ENCODE assay signal across 8 mouse cellular contexts in genomic region chr8:126614062-126614739, GRCm38 (mm10). TPM values are rescaled to one million over a fixed set of nuclear protein-coding genes. Genes with fewer than 3 reads are reported as not detected.
A peak's percentile ranks its signal among the peaks of the same experiment; 100 is the strongest.
DNase-seq lines count a peak whose midpoint lies in the region; ATAC-seq and TF ChIP-seq lines count a peak whose summit lies in the region.

No protein-coding gene starts in this region.

- peaks cover 34 to 42% of the 10 kb centered on the region in 2 experiments for H3K4me1 ChIP-seq in CH12.LX (ENCODE audit: control insufficient read depth in 1 of 2, insufficient read depth in 2 of 2)
- peaks cover 37% of the 10 kb centered on the region for H3K4me1 ChIP-seq in brown adipose tissue, adult 24 weeks (ENCODE audit: control insufficient read depth, insufficient read depth, insufficient read length, low read length)
- H3K4me1 ChIP-seq in liver, embryonic 11.5 days (replicated peaks; ENCODE audit: control insufficient read depth, insufficient read depth, low read length): peaks cover 23% of the 10 kb centered on the region
- H3K4me1 ChIP-seq in stomach, embryonic 16.5 days (ENCODE audit: control insufficient read depth, insufficient read depth, low read length): peaks cover 20% of the 10 kb centered on the region

- peak; percentile 31 for DNase-seq in CH12.LX (ENCODE audit: extremely low read depth)
- DNase-seq in heart, postnatal 4 days: peak; percentile 37
- no peak for DNase-seq in liver, embryonic 11.5 days (ENCODE audit: low spot score)
- DNase-seq in spleen, postnatal 14 days (ENCODE audit: low spot score in 2 of 2): no peak
- DNase-seq in layer of hippocampus, adult 11-12 months (ENCODE audit: low spot score): no peak
- DNase-seq in embryo, embryonic 9.5 days (ENCODE audit: extremely low spot score): no peak

- peaks cover 5% of the 10 kb centered on the region for H3K9me3 ChIP-seq in CH12.LX (replicated peaks; ENCODE audit: low read length)
- H3K9me3 ChIP-seq in liver, embryonic 11.5 days (ENCODE audit: control insufficient read depth, low read length): no peaks in the 10 kb centered on the region
- no peaks in the 10 kb centered on the region for H3K9me3 ChIP-seq in stomach, embryonic 16.5 days (replicated peaks; ENCODE audit: control insufficient read depth, low read length)

- TF ChIP-seq EP300 in CH12.LX (IDR thresholded peaks at IDR 0.05; ENCODE audit: low read length): 0 out of 2 replicates have a peak, but pooled peaks have one; percentile 10

- no peak overlapping the region for H3K27ac ChIP-seq in CH12.LX (ENCODE audit: insufficient read depth, low read depth)
- peak overlapping the region; percentile 43 for H3K27ac ChIP-seq in brown adipose tissue, adult 24 weeks (replicated peaks; ENCODE audit: low read depth, low read length)
- H3K27ac ChIP-seq in liver, embryonic 11.5 days (ENCODE audit: low read depth, low read length): peak overlapping the region; percentile 33; the same call in 1 of the 2 replicates
- peak overlapping the region; percentile 85 for H3K27ac ChIP-seq in stomach, embryonic 16.5 days (ENCODE audit: low read length)

- TF ChIP-seq POLR2A in CH12.LX (IDR thresholded peaks at IDR 0.05; ENCODE audit: low read depth, low read length): no peak

- H3K4me3 ChIP-seq in CH12.LX (replicated peaks in 1 of 3; ENCODE audit: low read depth in 2 of 3, low read length in 2 of 3, poor library complexity in 1 of 3): no peak overlapping the region
- no peak overlapping the region for H3K4me3 ChIP-seq in brown adipose tissue, adult 24 weeks (ENCODE audit: insufficient read depth, low read depth, low read length)
- no peak overlapping the region for H3K4me3 ChIP-seq in liver, embryonic 11.5 days (ENCODE audit: low read depth, low read length)
- no peak overlapping the region for H3K4me3 ChIP-seq in stomach, embryonic 16.5 days (replicated peaks; ENCODE audit: low read length)

- WGBS in liver, embryonic 11.5 days: 74% methylated on average over 8 of the region's 8 CpGs
- 59% methylated on average over 8 of the region's 8 CpGs for WGBS in stomach, embryonic 16.5 days

- no peaks in the 10 kb centered on the region for H3K36me3 ChIP-seq in CH12.LX (replicated peaks in 1 of 2; ENCODE audit: control insufficient read depth in 1 of 2, insufficient read depth in 1 of 2, low read length in 1 of 2)
- H3K36me3 ChIP-seq in liver, embryonic 11.5 days (ENCODE audit: control insufficient read depth, insufficient read depth, low read length): no peaks in the 10 kb centered on the region
- no peaks in the 10 kb centered on the region for H3K36me3 ChIP-seq in stomach, embryonic 16.5 days (ENCODE audit: control insufficient read depth, insufficient read depth, low read length)

- H3K79me2 ChIP-seq in CH12.LX (replicated peaks; ENCODE audit: control insufficient read depth, extremely low read depth, insufficient read depth, poor library complexity, severe bottlenecking): no peaks in the 10 kb centered on the region

- dilution Hi-C loops in CH12.LX (cut with MboI; ENCODE audit: extremely low pct_ligation_motif_present, extremely low pct_unique_long_range_greater_than_20kb, low sequenced_read_pairs): no loop called here

- no peak overlapping the region for H3K9ac ChIP-seq in CH12.LX (ENCODE audit: insufficient read depth, low read depth)
- no peak overlapping the region for H3K9ac ChIP-seq in liver, embryonic 11.5 days (ENCODE audit: low read depth, low read length)
- no peak overlapping the region for H3K9ac ChIP-seq in stomach, embryonic 16.5 days (ENCODE audit: low read length)

- no peak overlapping the region for H3K4me2 ChIP-seq in CH12.LX (ENCODE audit: insufficient read depth, low read depth, poor library complexity, severe bottlenecking)
- H3K4me2 ChIP-seq in liver, embryonic 11.5 days: no peak overlapping the region
- H3K4me2 ChIP-seq in stomach, embryonic 16.5 days (ENCODE audit: low read depth, low read length): no peak overlapping the region

- TF ChIP-seq RAD21 in CH12.LX (IDR thresholded peaks at IDR 0.05; ENCODE audit: low read depth, low read length): no peak

- peaks cover 3% of the 10 kb centered on the region for H3K27me3 ChIP-seq in CH12.LX (replicated peaks)
- no peaks in the 10 kb centered on the region for H3K27me3 ChIP-seq in liver, embryonic 11.5 days (replicated peaks; ENCODE audit: control insufficient read depth, insufficient read depth, low read length)
- no peaks in the 10 kb centered on the region for H3K27me3 ChIP-seq in stomach, embryonic 16.5 days (ENCODE audit: control insufficient read depth, insufficient read depth, low read length)

- in situ Hi-C loops in CH12.LX (cut with MboI; ENCODE audit: low pct_ligation_motif_present, low pct_unique_long_range_greater_than_20kb, low sequenced_read_pairs): loop anchor here (10.0 kb wide), 2 partner anchors 51 to 131 kb away; no protein-coding TSS in a partner anchor

- peak; percentile 56 for ATAC-seq in liver, embryonic 11.5 days (replicated peaks; ENCODE audit: low FRiP score)
- ATAC-seq in stomach, embryonic 16.5 days (ENCODE audit: insufficient read depth, low FRiP score): peak; percentile 76

- no peak for TF ChIP-seq CTCF in CH12.LX (conservative IDR thresholded peaks at IDR 0.05 in 1 of 2, IDR thresholded peaks at IDR 0.05 in 1 of 2; ENCODE audit: low read depth in 2 of 2, low read length in 2 of 2)

TF ChIP-seq in CH12.LX, 34 proteins besides CTCF, POLR2A, EP300 and RAD21:
- TF ChIP-seq JUN (IDR thresholded peaks at IDR 0.05; ENCODE audit: insufficient read depth, low read depth, low read length) (no peak), CHD1 (IDR thresholded peaks at IDR 0.05; ENCODE audit: low read depth, low read length) (no peak), SMC3 (IDR thresholded peaks at IDR 0.05; ENCODE audit: low read depth, low read length) (no peak), IRF4 (IDR thresholded peaks at IDR 0.05; ENCODE audit: low read depth, low read length) (no peak), MEF2A (IDR thresholded peaks at IDR 0.05; ENCODE audit: borderline replicate concordance, low read depth, low read length) (no peak)

RNA-seq across cellular contexts. Expression of gene Irf2bp2, which starts 20.4 kb away (rescaled TPM):
- total RNA-seq in CH12.LX (2012; rRNA removed) (20.2 and 28.6 TPM in 2 replicates), CH12.LX (2014; rRNA removed) (30.3 and 31.2 TPM in 2 replicates)
- 17.8 and 19.9 TPM in 2 replicates for polyA plus RNA-seq in CH12.LX (2012; ENCODE audit: insufficient read length, low read depth)
- polyA plus RNA-seq in brown adipose tissue, adult 24 weeks (2012; ENCODE audit: insufficient read depth, insufficient read length, missing spikeins): 12.0 and 24.3 TPM in 2 replicates
- total RNA-seq in heart, postnatal 4 days (2021): 10 to 100 TPM; 98.2 to 100.0 TPM
- polyA plus RNA-seq in liver, embryonic 11.5 days (2014; fragmentation: Nextera tagmentation; extraction: Ambion mirVana): 5.9 and 7.3 TPM in 2 replicates
- polyA plus RNA-seq in stomach, embryonic 16.5 days (2015; fragmentation: Nextera tagmentation; extraction: Ambion mirVana): 9.9 and 10.8 TPM in 2 replicates

Comparison
In these comparisons a context has a peak if more than half of its experiments do, and no peak if none do; other contexts are left out.
1. DNase-seq: peak in CH12.LX (single experiment) and heart, postnatal 4 days (single experiment); none in liver, embryonic 11.5 days (single experiment), spleen, postnatal 14 days (0 of 2), layer of hippocampus, adult 11-12 months (single experiment) and embryo, embryonic 9.5 days (single experiment).